Mouse (Mus musculus): ENCODE results near the gene Bet1l. TPM values are rescaled to one million over a fixed set of nuclear protein-coding genes. Genes with fewer than 3 reads are reported as not detected.

Gene Bet1l
- total and polyA plus RNA-seq, 2 experiments from 2014 or later, result 19.1 to 49.9 TPM

DNA sequence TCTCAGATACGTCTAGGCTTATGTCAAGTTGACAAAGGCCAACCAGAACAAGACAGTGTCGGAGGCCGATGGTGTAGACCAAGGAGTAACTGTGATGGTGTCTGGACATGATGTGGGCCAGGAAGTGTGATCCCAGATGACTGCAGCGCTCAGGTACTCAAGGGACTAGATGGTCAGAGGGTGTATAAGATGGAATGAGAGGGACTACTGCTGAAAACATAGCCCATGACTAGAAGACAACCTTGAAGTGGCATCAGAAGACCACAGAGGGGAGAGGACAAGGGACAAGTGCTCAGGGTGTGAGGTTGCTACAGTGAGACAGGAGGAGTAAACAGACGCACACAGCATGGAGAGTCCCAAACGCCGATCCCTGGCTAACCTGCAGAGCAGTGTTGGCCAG is 13.6 kb downstream of the Bet1l start:
- no peak overlapping the region for H3K4me3 ChIP-seq (ENCODE audit: low read depth, low read length)
- H3K4me1 ChIP-seq (ENCODE audit: insufficient read depth, low read length), result no peaks in the 10 kb centered on the region
- H3K36me3 ChIP-seq (ENCODE audit: insufficient read depth, low read length), result no peaks in the 10 kb centered on the region
- H3K27ac ChIP-seq (ENCODE audit: low read depth, low read length), result no peak overlapping the region
- no peak overlapping the region for H3K4me2 ChIP-seq (ENCODE audit: low read depth, low read length, poor library complexity, severe bottlenecking)
- WGBS, result 80% methylated on average over 7 of the region's 7 CpGs
- H3K9me3 ChIP-seq (ENCODE audit: low read length), result no peaks in the 10 kb centered on the region
- 0 out of 2 replicates have a peak, but pooled peaks cover 6% of the 10 kb centered on the region for H3K27me3 ChIP-seq (ENCODE audit: insufficient read depth, low read length)
- H3K9ac ChIP-seq (replicated peaks; ENCODE audit: low read length, poor library complexity, severe bottlenecking), result no peak overlapping the region
- no peak for DNase-seq (ENCODE audit: low spot score)
- no peak for ATAC-seq (ENCODE audit: low FRiP score)
- no peak for TF ChIP-seq CTCF (IDR thresholded peaks at IDR 0.05)

GRCm38 (mm10) chr7:140840750-140841735 is 16.3 kb downstream of the Bet1l start:
- Histone ChIP-seq H3K27me3 (ENCODE audit: insufficient read depth, low read length) (0 out of 2 replicates have a peak, but pooled peaks cover 6% of the 10 kb centered on the region), H3K4me2 (ENCODE audit: low read depth, low read length, poor library complexity, severe bottlenecking) (no peak overlapping the region), H3K36me3 (ENCODE audit: insufficient read depth, low read length) (no peaks in the 10 kb centered on the region), H3K4me3 (ENCODE audit: low read depth, low read length) (no peak overlapping the region), H3K9me3 (ENCODE audit: low read length) (no peaks in the 10 kb centered on the region), H3K27ac (ENCODE audit: low read depth, low read length) (no peak overlapping the region), H3K9ac (replicated peaks; ENCODE audit: low read length, poor library complexity, severe bottlenecking) (no peak overlapping the region), H3K4me1 (ENCODE audit: insufficient read depth, low read length) (no peaks in the 10 kb centered on the region)
- ATAC-seq (ENCODE audit: low FRiP score) (no peak), DNase-seq (ENCODE audit: low spot score) (no peak)
- no peak for TF ChIP-seq CTCF (IDR thresholded peaks at IDR 0.05)
- 40% methylated on average over 19 of the region's 19 CpGs for WGBS

- H3K27ac ChIP-seq (ENCODE audit: low read depth, low read length), result no peak overlapping the region
- H3K4me1 ChIP-seq (ENCODE audit: insufficient read depth, low read length), result no peaks in the 10 kb centered on the region
- DNase-seq (ENCODE audit: low spot score), result no peak
- no peak for TF ChIP-seq CTCF (IDR thresholded peaks at IDR 0.05)
- H3K4me3 ChIP-seq (ENCODE audit: low read depth, low read length), result no peak overlapping the region
- 0 out of 2 replicates have a peak, but pooled peaks cover 6% of the 10 kb centered on the region for H3K27me3 ChIP-seq (ENCODE audit: insufficient read depth, low read length)
- ATAC-seq (ENCODE audit: low FRiP score), result no peak
- no peaks in the 10 kb centered on the region for H3K36me3 ChIP-seq (ENCODE audit: insufficient read depth, low read length)
- H3K9ac ChIP-seq (replicated peaks; ENCODE audit: low read length, poor library complexity, severe bottlenecking), result no peak overlapping the region
- 65% methylated on average over 5 of the region's 5 CpGs for WGBS
- no peaks in the 10 kb centered on the region for H3K9me3 ChIP-seq (ENCODE audit: low read length)
- no peak overlapping the region for H3K4me2 ChIP-seq (ENCODE audit: low read depth, low read length, poor library complexity, severe bottlenecking)
These were observed 17.8 kb downstream of the Bet1l start for GRCm38 (mm10) chr7:140839556-140839955.

DNA sequence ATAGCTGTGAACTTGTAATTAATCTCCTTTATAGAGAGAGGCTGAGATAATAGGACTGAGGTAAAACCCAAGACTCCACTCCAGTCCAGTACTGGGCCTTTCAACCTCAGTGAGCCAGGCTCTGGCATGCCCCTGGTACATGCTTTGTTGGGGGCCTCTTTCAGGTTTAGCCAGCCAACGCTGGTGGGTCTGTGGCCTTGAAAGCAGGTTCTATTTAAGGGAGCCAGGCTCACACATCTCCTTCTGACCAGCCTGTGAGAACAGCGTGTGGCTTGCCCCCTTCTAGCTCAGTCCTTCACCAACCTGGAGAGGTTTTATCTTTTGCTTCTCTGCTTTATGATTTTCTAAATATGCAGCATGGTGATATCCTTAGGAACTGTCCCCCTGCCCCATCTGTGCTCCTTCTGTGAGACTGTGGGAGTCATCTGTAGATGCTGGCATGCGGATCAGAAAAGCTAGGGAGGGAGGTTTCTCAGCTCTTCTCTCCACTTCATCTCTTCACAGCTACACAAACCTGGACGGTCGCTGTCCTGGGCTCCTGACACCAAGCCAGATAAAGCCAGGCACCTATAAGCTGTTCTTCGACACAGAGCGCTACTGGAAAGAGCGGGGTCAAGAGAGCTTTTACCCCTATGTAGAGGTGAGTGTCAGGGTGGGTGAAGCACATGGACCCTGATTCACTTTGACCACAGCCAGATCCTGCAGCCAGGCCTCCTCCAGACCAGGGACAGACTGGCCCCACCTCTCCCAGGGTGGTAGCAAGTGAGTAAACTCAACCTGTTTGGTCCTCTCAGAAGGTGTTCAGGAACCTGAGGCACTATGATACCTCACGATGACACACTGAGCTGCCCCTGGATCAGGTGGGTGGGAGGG is 20.9 kb downstream of the Bet1l start:
- WGBS, result 88% methylated on average over 9 of the region's 9 CpGs

GRCm38 (mm10) chr7:140835758-140836087 is 21.7 kb downstream of the Bet1l start:
- Histone ChIP-seq H3K9ac (replicated peaks; ENCODE audit: low read length, poor library complexity, severe bottlenecking) (no peak overlapping the region), H3K9me3 (ENCODE audit: low read length) (no peaks in the 10 kb centered on the region), H3K27ac (ENCODE audit: low read depth, low read length) (no peak overlapping the region), H3K4me2 (ENCODE audit: low read depth, low read length, poor library complexity, severe bottlenecking) (no peak overlapping the region), H3K36me3 (ENCODE audit: insufficient read depth, low read length) (no peaks in the 10 kb centered on the region), H3K4me3 (ENCODE audit: low read depth, low read length) (no peak overlapping the region), H3K4me1 (ENCODE audit: insufficient read depth, low read length) (no peaks in the 10 kb centered on the region), H3K27me3 (ENCODE audit: insufficient read depth, low read length) (no peaks in the 10 kb centered on the region)
- DNase-seq (ENCODE audit: low spot score), result no peak
- no peak for ATAC-seq (ENCODE audit: low FRiP score)
- no peak for TF ChIP-seq CTCF (IDR thresholded peaks at IDR 0.05)
- WGBS, result 81% methylated on average over 2 of the region's 2 CpGs

More for the DNA sequence above, 20.9 kb downstream of the Bet1l start:
- Histone ChIP-seq H3K9me3 (ENCODE audit: low read length) (no peaks in the 10 kb centered on the region), H3K27ac (ENCODE audit: low read depth, low read length) (no peak overlapping the region), H3K36me3 (ENCODE audit: insufficient read depth, low read length) (no peaks in the 10 kb centered on the region), H3K27me3 (ENCODE audit: insufficient read depth, low read length) (no peaks in the 10 kb centered on the region), H3K4me2 (ENCODE audit: low read depth, low read length, poor library complexity, severe bottlenecking) (no peak overlapping the region), H3K4me1 (ENCODE audit: insufficient read depth, low read length) (no peaks in the 10 kb centered on the region), H3K4me3 (ENCODE audit: low read depth, low read length) (no peak overlapping the region), H3K9ac (replicated peaks; ENCODE audit: low read length, poor library complexity, severe bottlenecking) (no peak overlapping the region)
- ATAC-seq (ENCODE audit: low FRiP score) (no peak), DNase-seq (ENCODE audit: low spot score) (no peak)
- TF ChIP-seq CTCF (IDR thresholded peaks at IDR 0.05), result no peak
